Mouse (Mus musculus): ENCODE data around the gene Rere.
A peak's percentile ranks its signal among the peaks of the same experiment; 100 is the strongest.
"Not testable (repeated sequence)": the region's sequence is repeated elsewhere in the genome, so short reads cannot be mapped to it uniquely, and the experiment has no call there.

Gene Rere

GRCm38 (mm10) chr4:150598686-150599085, 317.2 kb downstream of the Rere start:
- no peak for DNase-seq (ENCODE audit: low read depth in 2 of 2, low spot score in 2 of 2)

GRCm38 (mm10) chr4:150599119-150599992, 317.9 kb downstream of the Rere start:
- DNase-seq (ENCODE audit: low read depth in 2 of 2, low spot score in 2 of 2) = no peak

GRCm38 (mm10) chr4:150600503-150600902, 319.1 kb downstream of the Rere start:
- not testable (repeated sequence) for DNase-seq (ENCODE audit: low read depth in 2 of 2, low spot score in 2 of 2)

GRCm38 (mm10) chr4:150601489-150601888, 320.0 kb downstream of the Rere start:
- no peak for DNase-seq (ENCODE audit: low read depth in 2 of 2, low spot score in 2 of 2)

- DNase-seq (ENCODE audit: low read depth in 2 of 2, low spot score in 2 of 2) = no peak
Measured at GRCm38 (mm10) chr4:150603366-150604061, 322.1 kb downstream of the Rere start.

- DNase-seq (ENCODE audit: low read depth in 2 of 2, low spot score in 2 of 2) = no peak
Measured at GRCm38 (mm10) chr4:150605804-150606203, 324.4 kb downstream of the Rere start.

- no peak for DNase-seq (ENCODE audit: low read depth in 2 of 2, low spot score in 2 of 2)
Measured at GRCm38 (mm10) chr4:150606449-150607161, 325.2 kb downstream of the Rere start.

GRCm38 (mm10) chr4:150608670-150609069, 327.2 kb downstream of the Rere start:
- no peak for DNase-seq (ENCODE audit: low read depth in 2 of 2, low spot score in 2 of 2)

- DNase-seq (ENCODE audit: low read depth in 2 of 2, low spot score in 2 of 2) = no peak
Measured at GRCm38 (mm10) chr4:150613715-150614114, 332.3 kb downstream of the Rere start.

- peak in 1 of 2 experiments; percentile 22 for DNase-seq (ENCODE audit: low read depth in 2 of 2, low spot score in 2 of 2)
Measured at GRCm38 (mm10) chr4:150615251-150616028, 334.0 kb downstream of the Rere start.

- DNase-seq (ENCODE audit: low read depth in 2 of 2, low spot score in 2 of 2) = no peak
Measured at GRCm38 (mm10) chr4:150616029-150616420, 334.6 kb downstream of the Rere start.

- DNase-seq (ENCODE audit: low read depth in 2 of 2, low spot score in 2 of 2) = no peak
Measured at GRCm38 (mm10) chr4:150616841-150617240, 335.4 kb downstream of the Rere start.

GRCm38 (mm10) chr4:150619011-150619410, 337.6 kb downstream of the Rere start:
- DNase-seq (ENCODE audit: low read depth in 2 of 2, low spot score in 2 of 2) = no peak

- no peak for DNase-seq (ENCODE audit: low read depth in 2 of 2, low spot score in 2 of 2)
Measured at GRCm38 (mm10) chr4:150622641-150623040, 341.2 kb downstream of the Rere start.

GRCm38 (mm10) chr4:150624214-150624823, 342.9 kb downstream of the Rere start:
- no peak for DNase-seq (ENCODE audit: low read depth in 2 of 2, low spot score in 2 of 2)

- DNase-seq (ENCODE audit: low read depth in 2 of 2, low spot score in 2 of 2) = no peak
Measured at GRCm38 (mm10) chr4:150624933-150625332, 343.5 kb downstream of the Rere start.

- peak in 1 of 2 experiments; percentile 16 for DNase-seq (ENCODE audit: low read depth in 2 of 2, low spot score in 2 of 2)
Measured at GRCm38 (mm10) chr4:150625425-150625824, 344.0 kb downstream of the Rere start.

GRCm38 (mm10) chr4:150625951-150626732, 344.7 kb downstream of the Rere start:
- DNase-seq (ENCODE audit: low read depth in 2 of 2, low spot score in 2 of 2) = peak; percentile 69 to 84

- DNase-seq (ENCODE audit: low read depth in 2 of 2, low spot score in 2 of 2) = no peak
Measured at GRCm38 (mm10) chr4:150629266-150629665, 347.8 kb downstream of the Rere start.

GRCm38 (mm10) chr4:150635568-150635967, 354.1 kb downstream of the Rere start:
- DNase-seq (ENCODE audit: low read depth in 2 of 2, low spot score in 2 of 2) = no peak

Measured in CD8-positive naive resting alpha-beta T cell, adult 2 months (primary cell).